Mouse (Mus musculus): ENCODE measurements around the gene Vmn1r30. TPM values are rescaled to one million over a fixed set of nuclear protein-coding genes. Genes with fewer than 3 reads are reported as not detected.

Gene Vmn1r30
- polyA plus RNA-seq (2015; fragmentation: Nextera tagmentation; extraction: Ambion mirVana) = not detected in 2 replicates

- H3K4me3 ChIP-seq = no peak within 1 kb of the TSS
- no peaks in the 10 kb centered on the region for H3K9me3 ChIP-seq
- no peak within 1 kb of the TSS for H3K4me2 ChIP-seq
- no peaks in the 10 kb centered on the region for H3K36me3 ChIP-seq (replicated peaks)
- ATAC-seq (replicated peaks) = no peak
- H3K9ac ChIP-seq = no peak within 1 kb of the TSS
- H3K27ac ChIP-seq = no peak within 1 kb of the TSS
- no peaks in the 10 kb centered on the region for H3K4me1 ChIP-seq
- H3K27me3 ChIP-seq (replicated peaks) = no peaks in the 10 kb centered on the region
Observed at GRCm38 (mm10) chr6:58443285-58443684, at the start of gene Vmn1r30. Gene Vmn1r30, minus strand, starts transcription at chr6:58443385.

GRCm38 (mm10) chr6:58475230-58475629 lies 32.0 kb upstream of the Vmn1r30 start, which contains the start of gene Vmn1r31:
Gene Vmn1r31, minus strand, starts transcription at chr6:58475330.
- WGBS = 88% methylated on average over 1 of the region's 1 CpGs
- Histone ChIP-seq H3K36me3 (replicated peaks) (no peaks in the 10 kb centered on the region), H3K4me3 (no peak within 1 kb of the TSS), H3K4me1 (no peaks in the 10 kb centered on the region), H3K9ac (no peak within 1 kb of the TSS), H3K27ac (no peak within 1 kb of the TSS), H3K9me3 (no peaks in the 10 kb centered on the region), H3K27me3 (replicated peaks) (no peaks in the 10 kb centered on the region), H3K4me2 (no peak within 1 kb of the TSS)
- no peak for ATAC-seq (replicated peaks)

Other genes starting within 250 kb of the Vmn1r30 start
- gene Vmn1r27, start 224.6 kb downstream of the Vmn1r30 start, polyA plus RNA-seq (2015; fragmentation: Nextera tagmentation; extraction: Ambion mirVana) = not detected in 2 replicates
- not detected in 2 replicates for gene Vmn1r28, start 181.3 kb downstream of the Vmn1r30 start, polyA plus RNA-seq (2015; fragmentation: Nextera tagmentation; extraction: Ambion mirVana)
- not detected in 2 replicates for gene Vmn1r29, start 141.8 kb downstream of the Vmn1r30 start, polyA plus RNA-seq (2015; fragmentation: Nextera tagmentation; extraction: Ambion mirVana)
- not detected in 2 replicates for gene Vmn1r31, start 31.9 kb upstream of the Vmn1r30 start, polyA plus RNA-seq (2015; fragmentation: Nextera tagmentation; extraction: Ambion mirVana)
- 33.3 and 37.6 TPM in 2 replicates for gene Abcg2, start 141.1 kb upstream of the Vmn1r30 start, polyA plus RNA-seq (2015; fragmentation: Nextera tagmentation; extraction: Ambion mirVana)

Measured in midbrain, embryonic 15.5 days (tissue).